Mouse (Mus musculus) limb, embryonic 15.5 days (tissue): Measurements from ENCODE around the gene Ank2. TPM values are rescaled to one million over a fixed set of nuclear protein-coding genes. Genes with fewer than 3 reads are reported as not detected.

Source experiments
- ATAC-seq: fragments of 200-750 bp; cut with Nextera tagmentation; 2 replicates; pipeline ENCODE4 v1.8.0; 2017; ENCODE audit warnings: low read depth, moderate TSS enrichment; ENCODE audit not compliant: insufficient number of reproducible peaks, low FRiP score, low TSS enrichment
- H3K27ac ChIP-seq: fragments of 300-500 bp; sonication (generic); 2 replicates; pipeline ENCODE4 v1.5.1; 2015; ENCODE audit warnings: moderate library complexity, mild to moderate bottlenecking, inconsistent platforms
- H3K27me3 ChIP-seq: fragments of 300-500 bp; sonication (generic); 2 replicates; pipeline ENCODE4 v1.6.1; 2015; ENCODE audit warnings: inconsistent platforms
- H3K36me3 ChIP-seq: fragments of 300-500 bp; sonication (generic); 2 replicates; pipeline ENCODE4 v1.6.1; 2015; ENCODE audit warnings: inconsistent platforms
- H3K4me1 ChIP-seq: fragments of 300-500 bp; sonication (generic); 2 replicates; pipeline ENCODE4 v1.6.1; 2015; ENCODE audit warnings: inconsistent platforms
- H3K4me2 ChIP-seq: fragments of 300-500 bp; sonication (generic); 2 replicates; pipeline ENCODE4 v1.6.1; 2015; ENCODE audit warnings: mild to moderate bottlenecking, inconsistent platforms
- H3K4me3 ChIP-seq: fragments of 300-500 bp; sonication (generic); 2 replicates; pipeline ENCODE4 v1.5.1; 2015; ENCODE audit warnings: mild to moderate bottlenecking, inconsistent platforms
- H3K9ac ChIP-seq: fragments of 300-500 bp; sonication (generic); 2 replicates; pipeline ENCODE4 v1.6.1; 2015; ENCODE audit warnings: inconsistent platforms
- H3K9me3 ChIP-seq: fragments of 300-500 bp; sonication (generic); 2 replicates; pipeline ENCODE4 v1.6.1; 2016; ENCODE audit warnings: inconsistent platforms
- WGBS: fragments of 180-500 bp; shearing (Covaris S2); methylation state at CpG from one replicate; pipeline ENCODE4 v1.1.7; 2015; 5-methylcytosine and 5-hydroxymethylcytosine counted together
- polyA plus RNA-seq: library from polyadenylated mRNA; unstranded; fragments of >200 nt; fragmentation: Nextera tagmentation; extraction: Ambion mirVana; gene quantifications from 2 replicates; pipeline ENCODE4 v1.2.1, GENCODE M21; 2015

The Ank2 gene
- polyA plus RNA-seq, 1 experiment from 2014 or later, result 34.5 TPM

DNA sequence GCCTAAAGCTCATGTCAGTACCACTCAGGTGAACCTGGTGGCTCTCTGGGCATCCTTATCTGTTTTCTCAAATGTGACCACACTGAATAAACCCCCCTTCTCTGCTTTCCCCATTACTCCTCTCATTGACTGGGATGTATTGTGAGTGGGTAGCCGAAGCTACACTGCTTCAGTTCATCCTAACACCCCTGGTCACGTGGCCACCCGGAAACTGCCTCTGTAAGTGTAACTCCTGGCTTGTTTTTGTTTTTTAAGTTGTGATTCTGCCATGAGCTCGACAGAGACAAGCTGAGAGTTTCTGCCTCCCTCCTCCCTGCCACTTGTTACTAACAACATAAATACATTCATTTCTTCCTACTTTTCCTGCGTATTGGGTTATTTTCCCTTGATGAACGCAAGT is 203.2 kb downstream of the Ank2 start:
- Histone ChIP-seq H3K27ac (no peak overlapping the region), H3K9me3 (no peaks in the 10 kb centered on the region), H3K4me2 (no peak overlapping the region), H3K36me3 (no peaks in the 10 kb centered on the region), H3K4me3 (no peak overlapping the region), H3K27me3 (no peaks in the 10 kb centered on the region), H3K9ac (no peak overlapping the region), H3K4me1 (no peaks in the 10 kb centered on the region)
- 72% methylated on average over 6 of the region's 6 CpGs for WGBS
- no peak for ATAC-seq

DNA sequence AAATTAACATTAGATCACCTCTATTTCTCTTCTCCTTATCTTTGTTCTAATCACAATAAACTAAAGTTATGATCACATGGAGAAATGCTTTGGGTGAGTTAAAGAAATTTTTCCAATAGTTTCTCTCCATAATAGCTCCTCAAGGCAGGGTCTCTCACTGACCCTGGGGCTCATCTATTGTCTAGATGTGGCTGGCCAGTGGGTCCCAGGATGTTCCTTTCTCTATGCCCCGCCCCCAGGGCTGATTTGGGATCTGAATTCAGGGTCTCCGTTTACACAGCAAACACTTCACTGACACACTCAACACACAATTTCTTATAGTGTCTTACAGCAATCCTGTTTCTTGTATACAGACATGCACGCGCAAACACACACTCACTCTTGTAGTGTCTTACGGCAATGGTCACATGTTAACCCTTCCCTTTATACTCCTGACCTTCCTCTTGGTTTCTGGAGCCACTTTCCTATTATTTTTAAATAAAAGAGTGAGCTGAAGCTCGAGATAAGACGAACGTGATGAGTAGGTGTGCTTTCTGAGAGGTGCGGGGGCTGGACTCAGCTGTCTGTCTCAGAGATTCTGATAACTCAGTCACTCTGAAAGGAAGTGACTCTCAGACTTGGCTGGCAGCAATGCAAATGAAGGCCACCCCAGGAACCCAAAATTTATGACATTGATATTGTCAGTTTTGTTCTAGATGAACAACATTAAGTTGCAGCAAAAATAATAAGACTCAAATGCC is 204.4 kb downstream of the Ank2 start:
- no peaks in the 10 kb centered on the region for H3K27me3 ChIP-seq
- no peak for ATAC-seq
- no peak overlapping the region for H3K9ac ChIP-seq
- WGBS, result 87% methylated on average over 9 of the region's 9 CpGs
- no peaks in the 10 kb centered on the region for H3K9me3 ChIP-seq
- no peak overlapping the region for H3K4me3 ChIP-seq
- no peak overlapping the region for H3K27ac ChIP-seq
- no peaks in the 10 kb centered on the region for H3K36me3 ChIP-seq
- no peak overlapping the region for H3K4me2 ChIP-seq
- H3K4me1 ChIP-seq, result no peaks in the 10 kb centered on the region

DNA sequence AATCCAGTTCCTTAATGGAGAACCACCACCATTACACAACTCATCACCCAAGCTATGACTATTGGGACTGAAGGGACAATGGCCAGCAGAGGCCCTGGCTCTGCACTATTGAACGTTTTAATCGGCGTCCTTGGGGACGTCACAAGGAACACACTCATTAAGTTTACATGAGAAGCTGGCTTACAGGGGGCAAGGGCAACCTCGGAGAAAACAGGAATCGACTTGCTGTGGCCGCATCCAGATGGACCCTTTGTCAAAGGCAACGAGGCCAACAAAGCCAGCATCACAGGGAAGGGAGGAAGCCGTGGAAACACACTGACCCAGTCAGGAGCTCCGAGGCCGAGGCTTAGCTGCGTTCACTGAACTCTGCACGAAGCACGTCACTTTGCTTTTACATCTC is 205.1 kb downstream of the Ank2 start:
- Histone ChIP-seq H3K27ac (no peak overlapping the region), H3K9me3 (no peaks in the 10 kb centered on the region), H3K4me2 (no peak overlapping the region), H3K9ac (no peak overlapping the region), H3K36me3 (no peaks in the 10 kb centered on the region), H3K4me1 (no peaks in the 10 kb centered on the region), H3K27me3 (no peaks in the 10 kb centered on the region), H3K4me3 (no peak overlapping the region)
- no peak for ATAC-seq
- WGBS, result 88% methylated on average over 14 of the region's 14 CpGs

DNA sequence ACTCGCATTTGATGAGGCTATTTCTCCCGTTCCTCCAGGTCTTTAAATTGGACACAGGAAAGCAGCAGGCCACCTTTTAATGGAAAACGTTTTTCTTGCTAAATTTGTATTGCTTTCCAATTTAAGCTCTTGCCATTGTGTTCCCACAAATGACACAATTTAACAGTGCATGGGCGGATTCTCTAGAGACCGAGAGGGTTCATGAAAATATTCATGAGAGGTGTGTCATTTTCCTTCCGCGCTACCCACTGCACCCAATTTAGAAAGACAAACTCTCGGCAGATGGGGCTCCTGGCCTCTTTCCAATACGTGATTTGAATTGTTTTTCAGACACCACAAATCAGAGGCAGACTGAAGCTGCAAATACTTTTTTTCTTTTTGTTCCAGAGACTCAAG is 205.7 kb downstream of the Ank2 start:
- H3K27ac ChIP-seq, result no peak overlapping the region
- H3K9ac ChIP-seq, result no peak overlapping the region
- no peak overlapping the region for H3K4me3 ChIP-seq
- no peak overlapping the region for H3K4me2 ChIP-seq
- H3K36me3 ChIP-seq, result no peaks in the 10 kb centered on the region
- H3K9me3 ChIP-seq, result no peaks in the 10 kb centered on the region
- ATAC-seq, result no peak
- H3K4me1 ChIP-seq, result no peaks in the 10 kb centered on the region
- WGBS, result 65% methylated on average over 9 of the region's 9 CpGs
- H3K27me3 ChIP-seq, result no peaks in the 10 kb centered on the region

DNA sequence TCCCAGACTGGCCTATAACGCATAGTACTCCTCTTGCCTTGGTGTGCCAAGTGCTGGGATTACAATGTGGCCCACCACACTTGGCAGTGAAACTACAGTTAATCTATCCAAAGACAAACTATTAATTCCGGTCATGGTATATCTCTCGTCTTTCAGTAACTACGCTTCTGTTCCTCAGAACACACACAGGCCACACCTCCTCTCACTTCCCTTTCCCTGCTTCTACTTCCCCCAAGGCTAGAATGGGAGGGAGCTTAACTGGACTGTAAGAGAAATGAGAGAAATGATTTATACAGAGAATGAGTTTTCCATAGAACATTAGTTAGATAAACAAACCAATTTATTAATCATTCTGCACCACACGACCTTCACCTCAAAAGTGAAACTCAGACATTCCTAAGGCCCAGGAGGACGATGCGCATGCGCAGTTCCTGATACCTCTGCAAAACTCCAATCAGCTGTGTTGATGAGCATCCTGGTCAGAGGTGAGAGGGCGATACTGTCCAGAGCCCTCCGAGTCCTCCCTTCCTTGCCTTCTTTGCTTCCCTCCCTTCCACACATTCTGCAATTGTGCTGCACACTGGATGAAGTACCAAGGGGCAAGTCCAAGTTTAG is 206.2 kb downstream of the Ank2 start:
- H3K27ac ChIP-seq, result no peak overlapping the region
- H3K9me3 ChIP-seq, result no peaks in the 10 kb centered on the region
- no peak overlapping the region for H3K4me3 ChIP-seq
- 83% methylated on average over 10 of the region's 10 CpGs for WGBS
- no peaks in the 10 kb centered on the region for H3K36me3 ChIP-seq
- H3K4me1 ChIP-seq, result no peaks in the 10 kb centered on the region
- H3K9ac ChIP-seq, result no peak overlapping the region
- H3K4me2 ChIP-seq, result no peak overlapping the region
- no peaks in the 10 kb centered on the region for H3K27me3 ChIP-seq
- ATAC-seq, result no peak

DNA sequence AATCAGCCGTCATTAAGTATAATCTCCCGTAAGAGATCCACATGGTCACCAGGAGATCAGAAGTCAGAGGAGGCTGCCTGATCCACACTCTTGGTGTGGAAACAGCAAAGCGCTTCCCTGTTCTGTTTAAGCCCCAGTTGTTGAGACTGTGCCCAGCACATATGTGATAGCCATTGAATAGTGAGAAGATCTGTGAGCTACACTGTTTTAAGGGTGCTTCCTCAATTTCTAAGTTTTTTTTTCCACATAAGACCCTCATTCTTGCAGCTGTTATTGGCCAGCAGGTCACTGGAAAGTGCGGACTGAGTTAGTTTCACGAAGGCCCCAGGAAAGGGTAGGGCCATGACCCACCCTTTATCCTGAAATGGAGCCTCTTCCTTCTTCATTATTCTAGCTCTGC is 216.9 kb downstream of the Ank2 start:
- Histone ChIP-seq H3K4me3 (no peak overlapping the region), H3K9me3 (no peaks in the 10 kb centered on the region)
- 84% methylated on average over 5 of the region's 5 CpGs for WGBS

DNA sequence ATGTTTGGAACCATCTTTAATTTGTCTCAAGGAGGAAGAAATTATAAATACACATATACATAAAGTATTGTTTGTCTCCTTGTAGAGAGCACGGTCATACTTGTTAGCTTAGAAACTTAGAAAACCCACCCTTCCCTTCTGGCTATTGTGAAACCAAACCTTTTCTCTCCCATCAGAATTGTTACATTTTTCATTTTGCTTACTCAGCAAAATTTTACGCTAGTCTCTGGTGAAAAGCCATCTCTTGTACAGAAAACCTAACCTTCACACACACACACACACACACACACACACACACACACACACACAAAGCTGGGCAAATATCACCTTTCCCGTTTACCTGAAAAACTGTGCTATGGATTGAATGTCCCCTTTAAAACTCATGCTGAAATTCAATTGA is 217.8 kb downstream of the Ank2 start:
- no peak overlapping the region for H3K27ac ChIP-seq
- H3K36me3 ChIP-seq, result no peaks in the 10 kb centered on the region
- H3K9me3 ChIP-seq, result no peaks in the 10 kb centered on the region
- no peaks in the 10 kb centered on the region for H3K27me3 ChIP-seq
- ATAC-seq, result no peak
- H3K4me3 ChIP-seq, result no peak overlapping the region
- no peak overlapping the region for H3K9ac ChIP-seq
- no peak overlapping the region for H3K4me2 ChIP-seq
- H3K4me1 ChIP-seq, result no peaks in the 10 kb centered on the region
- 80% methylated on average over 3 of the region's 3 CpGs for WGBS

More for the DNA sequence above, 216.9 kb downstream of the Ank2 start:
- H3K4me1 ChIP-seq, result no peaks in the 10 kb centered on the region
- H3K27me3 ChIP-seq, result no peaks in the 10 kb centered on the region
- no peaks in the 10 kb centered on the region for H3K36me3 ChIP-seq
- no peak overlapping the region for H3K27ac ChIP-seq
- ATAC-seq, result no peak
- no peak overlapping the region for H3K4me2 ChIP-seq
- H3K9ac ChIP-seq, result no peak overlapping the region

DNA sequence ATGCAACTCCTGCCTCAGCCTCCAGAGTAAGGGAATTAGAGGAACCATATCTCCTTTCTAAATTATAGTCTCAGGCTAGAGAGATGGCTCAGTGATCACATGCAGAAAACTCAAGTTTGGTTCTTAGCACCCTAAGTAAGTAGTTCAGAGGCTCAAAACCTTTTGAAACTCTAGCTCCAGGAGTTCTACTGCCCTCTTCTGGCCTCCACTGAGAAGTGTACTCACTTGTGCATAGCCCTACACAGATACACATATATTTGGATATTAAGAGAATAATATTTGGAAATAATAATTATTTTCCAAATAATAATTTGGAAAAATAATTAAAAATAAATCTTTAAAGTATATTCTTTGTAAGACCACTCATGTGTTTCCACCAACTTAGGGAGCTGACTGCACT is 218.8 kb downstream of the Ank2 start:
- Histone ChIP-seq H3K36me3 (no peaks in the 10 kb centered on the region), H3K4me3 (no peak overlapping the region), H3K4me2 (no peak overlapping the region), H3K9me3 (no peaks in the 10 kb centered on the region), H3K9ac (no peak overlapping the region), H3K27ac (no peak overlapping the region), H3K27me3 (no peaks in the 10 kb centered on the region), H3K4me1 (no peaks in the 10 kb centered on the region)
- no peak for ATAC-seq

DNA sequence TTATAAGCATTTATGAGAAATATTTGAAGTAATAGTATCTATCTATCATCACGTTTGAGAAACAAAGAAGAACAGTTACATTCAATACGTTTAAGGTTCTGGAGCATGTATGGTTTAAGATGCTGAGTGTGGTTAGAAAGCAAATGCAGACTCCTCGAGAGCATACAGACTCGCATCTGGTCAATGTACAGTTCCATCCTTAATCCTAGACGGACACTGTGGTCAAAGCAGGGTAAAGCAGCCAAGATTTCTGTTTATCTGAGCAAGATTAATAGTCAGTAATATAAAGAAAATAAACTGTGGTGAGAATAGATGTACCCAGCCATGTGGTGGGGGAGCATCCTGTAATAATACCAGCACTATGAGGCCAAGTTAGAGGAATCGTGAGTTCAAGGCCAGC is 223.2 kb downstream of the Ank2 start:
- Histone ChIP-seq H3K27ac (no peak overlapping the region), H3K9ac (no peak overlapping the region), H3K4me3 (no peak overlapping the region), H3K27me3 (no peaks in the 10 kb centered on the region), H3K36me3 (no peaks in the 10 kb centered on the region), H3K9me3 (no peaks in the 10 kb centered on the region), H3K4me2 (no peak overlapping the region), H3K4me1 (no peaks in the 10 kb centered on the region)
- 85% methylated on average over 6 of the region's 6 CpGs for WGBS
- no peak for ATAC-seq

DNA sequence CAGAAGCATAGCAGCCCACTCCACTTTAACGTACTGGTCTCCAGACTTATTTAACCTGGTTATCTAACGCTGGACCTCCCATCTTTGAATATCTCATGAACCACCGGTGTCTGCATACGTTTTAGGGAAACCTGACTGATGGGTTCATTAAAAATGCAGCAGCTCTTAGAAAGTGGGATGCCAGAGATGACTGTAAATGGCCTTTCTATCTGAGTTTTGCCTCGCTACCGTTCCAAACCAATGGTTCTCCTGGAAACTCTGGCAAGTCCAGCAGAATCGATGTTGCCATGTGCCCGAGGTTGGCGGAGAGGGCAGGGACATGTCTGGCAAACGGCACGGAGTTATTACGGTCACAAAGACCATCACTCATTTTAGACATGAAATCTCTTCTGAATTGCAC is 226.3 kb downstream of the Ank2 start:
- H3K4me3 ChIP-seq, result no peak overlapping the region
- H3K27ac ChIP-seq, result no peak overlapping the region
- 76% methylated on average over 12 of the region's 12 CpGs for WGBS
- H3K4me1 ChIP-seq, result no peaks in the 10 kb centered on the region
- H3K9me3 ChIP-seq, result no peaks in the 10 kb centered on the region
- H3K36me3 ChIP-seq, result no peaks in the 10 kb centered on the region
- no peaks in the 10 kb centered on the region for H3K27me3 ChIP-seq
- no peak for ATAC-seq
- H3K9ac ChIP-seq, result no peak overlapping the region
- H3K4me2 ChIP-seq, result no peak overlapping the region

DNA sequence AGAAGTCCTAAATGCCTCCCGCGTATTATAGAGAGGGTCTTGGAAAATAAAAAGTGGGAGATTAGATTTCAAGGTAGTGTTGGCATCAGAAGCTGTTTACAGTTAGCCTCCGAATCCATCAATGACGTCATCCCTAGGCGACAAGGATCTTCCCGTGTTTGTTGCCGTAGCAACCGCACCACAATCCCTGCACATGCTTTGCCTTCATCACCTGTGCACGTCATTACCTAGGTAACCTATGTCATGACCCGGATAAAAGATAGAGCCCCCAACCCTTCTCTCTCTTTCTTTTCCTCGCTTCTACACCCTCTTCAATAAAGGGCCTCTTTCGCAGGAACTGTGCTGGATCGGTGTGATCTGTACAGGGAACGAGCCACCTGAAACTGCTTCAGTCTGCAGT is 229.5 kb downstream of the Ank2 start:
- no peaks in the 10 kb centered on the region for H3K27me3 ChIP-seq
- WGBS, result 85% methylated on average over 14 of the region's 14 CpGs

DNA sequence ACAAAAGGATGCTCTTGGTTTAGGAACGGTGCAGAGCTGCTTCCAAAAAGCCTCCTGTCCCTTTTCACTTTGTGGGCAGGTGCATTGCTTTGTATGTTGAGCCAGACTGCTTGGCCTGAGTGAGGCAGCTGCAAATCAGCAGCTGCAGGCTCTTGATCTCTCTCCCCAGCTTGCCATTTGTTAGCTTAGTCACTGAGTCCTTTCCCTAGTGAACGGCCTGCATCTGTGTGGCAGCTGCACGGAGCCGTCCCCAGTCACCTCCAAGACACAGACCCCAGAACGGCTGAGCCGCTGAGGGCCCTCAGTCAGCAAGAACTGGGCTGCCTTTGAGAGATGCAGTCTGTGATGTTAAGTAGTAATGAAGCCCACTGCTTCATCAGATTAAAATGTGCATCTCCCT is 231.3 kb downstream of the Ank2 start:
- H3K4me2 ChIP-seq, result no peak overlapping the region
- no peak overlapping the region for H3K27ac ChIP-seq
- no peak for ATAC-seq
- no peaks in the 10 kb centered on the region for H3K4me1 ChIP-seq
- H3K27me3 ChIP-seq, result no peaks in the 10 kb centered on the region
- no peaks in the 10 kb centered on the region for H3K36me3 ChIP-seq
- no peak overlapping the region for H3K4me3 ChIP-seq
- no peaks in the 10 kb centered on the region for H3K9me3 ChIP-seq
- whole genome bisulfite sequencing, result 32% methylated on average over 6 of the region's 6 CpGs
- H3K9ac ChIP-seq, result no peak overlapping the region

More for the DNA sequence above, 229.5 kb downstream of the Ank2 start:
- Histone ChIP-seq H3K9ac (no peak overlapping the region), H3K4me2 (no peak overlapping the region), H3K4me1 (no peaks in the 10 kb centered on the region), H3K9me3 (no peaks in the 10 kb centered on the region), H3K27ac (no peak overlapping the region), H3K4me3 (no peak overlapping the region), H3K36me3 (no peaks in the 10 kb centered on the region)
- no peak for ATAC-seq

DNA sequence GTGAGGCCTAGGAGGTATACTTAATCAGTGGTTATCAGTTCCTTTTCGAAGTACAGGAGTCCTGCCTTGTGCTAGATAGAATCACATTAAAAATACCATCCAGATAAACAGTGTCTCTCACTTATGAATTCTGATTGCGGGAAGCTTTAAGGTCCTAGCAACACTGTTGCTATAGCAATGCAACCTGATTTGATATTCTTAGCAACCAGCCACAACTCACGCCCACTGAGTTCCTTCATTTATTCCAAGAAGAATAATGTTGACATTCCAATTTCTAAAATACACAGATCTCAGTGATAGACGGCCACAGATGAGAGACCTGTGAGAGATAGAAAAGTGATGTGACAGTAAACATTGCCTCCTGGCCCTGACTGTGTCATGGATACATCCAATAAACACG is 233.4 kb downstream of the Ank2 start:
- no peak overlapping the region for H3K4me2 ChIP-seq
- no peaks in the 10 kb centered on the region for H3K36me3 ChIP-seq
- no peak overlapping the region for H3K9ac ChIP-seq
- no peak overlapping the region for H3K27ac ChIP-seq
- 85% methylated on average over 5 of the region's 5 CpGs for WGBS
- ATAC-seq, result no peak
- no peaks in the 10 kb centered on the region for H3K9me3 ChIP-seq
- H3K4me3 ChIP-seq, result no peak overlapping the region
- no peaks in the 10 kb centered on the region for H3K27me3 ChIP-seq
- no peaks in the 10 kb centered on the region for H3K4me1 ChIP-seq
